Mouse (Mus musculus): ENCODE measurements around the gene Cyb5r2.

Cyb5r2 gene

GRCm38 (mm10) chr7:107757308-107758151 is at the start of gene Cyb5r2:
Gene Cyb5r2 (minus strand): TSS chr7:107758032.
- peak; percentile 54 to 55 for DNase-seq

GRCm38 (mm10) chr7:107802138-107802537 is 44.3 kb upstream of the Cyb5r2 start:
- DNase-seq, result no peak

- DNase-seq, result no peak
Measured at GRCm38 (mm10) chr7:107801108-107801507, 43.3 kb upstream of the Cyb5r2 start, which contains the start of gene Ovch2. Gene Ovch2 (minus strand): TSS chr7:107801208.

- DNase-seq, result no peak
Measured at GRCm38 (mm10) chr7:107796500-107796899, 38.7 kb upstream of the Cyb5r2 start.

GRCm38 (mm10) chr7:107787977-107788620 is 30.3 kb upstream of the Cyb5r2 start:
- peak; percentile 28 to 41 for DNase-seq

GRCm38 (mm10) chr7:107779611-107780010 is 21.8 kb upstream of the Cyb5r2 start:
- peak; percentile 31 to 54 for DNase-seq

- no peak for DNase-seq
Measured at GRCm38 (mm10) chr7:107778216-107778615, 20.4 kb upstream of the Cyb5r2 start.

GRCm38 (mm10) chr7:107770812-107771211 is 13.0 kb upstream of the Cyb5r2 start:
- DNase-seq, result no peak

GRCm38 (mm10) chr7:107756748-107757147 is 1.1 kb downstream of the Cyb5r2 start:
- no peak for DNase-seq

GRCm38 (mm10) chr7:107755905-107756304 is 1.9 kb downstream of the Cyb5r2 start:
- DNase-seq, result no peak

GRCm38 (mm10) chr7:107752031-107752520 is 5.8 kb downstream of the Cyb5r2 start:
- no peak for DNase-seq

GRCm38 (mm10) chr7:107749721-107750120 is 8.1 kb downstream of the Cyb5r2 start:
- DNase-seq, result no peak

GRCm38 (mm10) chr7:107749270-107749669 is 8.6 kb downstream of the Cyb5r2 start:
- DNase-seq, result peak; percentile 70 to 78

- DNase-seq, result peak; percentile 80 to 85
Measured at GRCm38 (mm10) chr7:107747954-107748353, 9.9 kb downstream of the Cyb5r2 start.

GRCm38 (mm10) chr7:107747476-107747875 is 10.4 kb downstream of the Cyb5r2 start:
- peak; percentile 41 to 51 for DNase-seq

- DNase-seq, result no peak
Measured at GRCm38 (mm10) chr7:107746036-107746435, 11.8 kb downstream of the Cyb5r2 start.

- DNase-seq, result peak; percentile 38 to 51
Measured at GRCm38 (mm10) chr7:107745111-107745510, 12.7 kb downstream of the Cyb5r2 start.

GRCm38 (mm10) chr7:107744454-107744853 is 13.4 kb downstream of the Cyb5r2 start:
- no peak for DNase-seq

GRCm38 (mm10) chr7:107742963-107743465 is 14.8 kb downstream of the Cyb5r2 start:
- DNase-seq, result peak; percentile 12 to 19

GRCm38 (mm10) chr7:107738726-107739125 is 19.1 kb downstream of the Cyb5r2 start:
- DNase-seq, result peak; percentile 66 to 68

GRCm38 (mm10) chr7:107733162-107733561 is 24.7 kb downstream of the Cyb5r2 start:
- no peak for DNase-seq

GRCm38 (mm10) chr7:107730587-107730986 is 27.2 kb downstream of the Cyb5r2 start:
- DNase-seq, result no peak

GRCm38 (mm10) chr7:107727538-107727937 is 30.3 kb downstream of the Cyb5r2 start:
- no peak for DNase-seq

GRCm38 (mm10) chr7:107722536-107722935 is 35.3 kb downstream of the Cyb5r2 start:
- DNase-seq, result no peak

All from cerebellum, postnatal 10 days (tissue).